21 mouse cellular contexts compared by ENCODE assay signal in the genomic region with DNA sequence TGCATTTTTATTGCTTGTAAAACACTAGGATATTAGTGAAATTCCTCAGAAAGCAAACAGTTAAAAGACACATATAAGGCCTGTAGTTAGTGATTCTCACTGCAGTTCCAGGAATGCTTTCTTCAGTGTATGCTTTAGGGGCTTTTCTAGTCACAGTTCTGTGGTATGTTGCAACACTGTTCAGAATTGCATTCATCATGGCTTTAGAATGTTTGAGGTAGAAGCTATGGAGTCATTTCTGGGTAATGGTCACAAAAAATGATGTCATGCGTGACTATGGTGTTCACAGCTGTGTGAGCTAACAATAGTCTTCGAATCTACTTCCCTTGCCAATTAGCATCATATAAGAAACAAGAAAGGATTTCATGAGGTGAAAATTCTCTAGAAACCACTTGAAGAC.
DNase-seq lines count a peak whose midpoint lies in the region; ATAC-seq and TF ChIP-seq lines count a peak whose summit lies in the region.
"Had no signal": no experiment of that assay in that cellular context is flagged by ENCODE, and none has a peak within 500 bp of the region (broad histone marks: within the 10 kb centered on the region; RNA-seq: fewer than 3 reads in every experiment).

No protein-coding gene starts in this region.

- WGBS in midbrain, embryonic 11.5 days, result 60% methylated on average over 2 of the region's 2 CpGs
- 46% methylated on average over 2 of the region's 2 CpGs for WGBS in midbrain, embryonic 16.5 days

- no peaks in the 10 kb centered on the region for H3K36me3 ChIP-seq in midbrain, embryonic 11.5 days (ENCODE audit: control insufficient read depth, insufficient read depth, low read length)
- H3K36me3 ChIP-seq in midbrain, embryonic 16.5 days (ENCODE audit: control insufficient read depth, insufficient read depth, low read length), result no peaks in the 10 kb centered on the region
- H3K36me3 ChIP-seq: embryonic facial prominence, embryonic 10.5 days; forebrain, embryonic 15.5 days; heart, embryonic 10.5 days had no signal

- CTCF ChIA-PET in Patski (lab: Charles Lee), result no interaction called here

- H3K9me3 ChIP-seq in midbrain, embryonic 11.5 days (ENCODE audit: control insufficient read depth, low read length), result no peaks in the 10 kb centered on the region
- H3K9me3 ChIP-seq in midbrain, embryonic 16.5 days (replicated peaks; ENCODE audit: control insufficient read depth, low read length, poor library complexity, severe bottlenecking), result no peaks in the 10 kb centered on the region
- H3K9me3 ChIP-seq: embryonic facial prominence, embryonic 10.5 days; forebrain, embryonic 15.5 days; heart, embryonic 10.5 days had no signal

- POLR2A ChIA-PET in Patski (lab: Charles Lee), result no interaction called here

- ATAC-seq in midbrain, embryonic 11.5 days (ENCODE audit: low FRiP score), result peak; percentile 64; the same call in 1 of the 2 replicates
- ATAC-seq in midbrain, embryonic 16.5 days, result no peak
- ATAC-seq in Patski, result peak; percentile 93
- ATAC-seq: forebrain, embryonic 15.5 days; inflammation-experienced regulatory T-cells, adult 6 months had no signal

- H3K4me1 ChIP-seq in midbrain, embryonic 11.5 days (ENCODE audit: control insufficient read depth, insufficient read depth, low read length), result no peaks in the 10 kb centered on the region
- H3K4me1 ChIP-seq in midbrain, embryonic 16.5 days (ENCODE audit: control insufficient read depth, insufficient read depth, low read length), result peaks cover 2% of the 10 kb centered on the region; the same call in 1 of the 2 replicates
- H3K4me1 ChIP-seq: embryonic facial prominence, embryonic 10.5 days; forebrain, embryonic 15.5 days; heart, embryonic 10.5 days had no signal

- H3K27me3 ChIP-seq in midbrain, embryonic 11.5 days (ENCODE audit: control insufficient read depth, insufficient read depth, low read length), result no peaks in the 10 kb centered on the region
- no peaks in the 10 kb centered on the region for H3K27me3 ChIP-seq in midbrain, embryonic 16.5 days (ENCODE audit: control insufficient read depth, insufficient read depth, low read depth, low read length)
- H3K27me3 ChIP-seq in Patski, result no peaks in the 10 kb centered on the region
- H3K27me3 ChIP-seq: forebrain, embryonic 15.5 days had no signal

- H3K4me2 ChIP-seq in midbrain, embryonic 11.5 days, result no peak overlapping the region
- H3K4me2 ChIP-seq in midbrain, embryonic 16.5 days (ENCODE audit: low read length), result no peak overlapping the region
- H3K4me2 ChIP-seq: forebrain, embryonic 15.5 days; hindbrain, embryonic 14.5 days had no signal

- TF ChIP-seq CTCF in Patski (IDR thresholded peaks at IDR 0.05), result no peak

- no peak for DNase-seq in midbrain, embryonic 11.5 days (ENCODE audit: low spot score, missing footprints)
- DNase-seq in retina, embryonic 14.5 days (ENCODE audit: low spot score), result peak; percentile 15
- no peak for DNase-seq in retina, postnatal 1 day
- peak; percentile 13 for DNase-seq in Patski (ENCODE audit: low read depth, low spot score)
- no peak for DNase-seq in thymus, postnatal 10 days (ENCODE audit: low spot score in 2 of 2)
- DNase-seq in frontal cortex, adult 2 months (ENCODE audit: extremely low spot score in 1 of 2, low spot score in 1 of 2), result no peak
- DNase-seq: adrenal gland, adult 2 months; adrenal gland, postnatal 25 days; B cell, adult 2 months; cerebellum, adult 2 months; cerebellum, postnatal 10 days; gastrocnemius, postnatal 10 days; heart, adult 18-20 months; heart, postnatal 10 days; heart, postnatal 4 days had no signal

- no peak overlapping the region for H3K4me3 ChIP-seq in midbrain, embryonic 11.5 days (ENCODE audit: low read depth, low read length)
- H3K4me3 ChIP-seq in midbrain, embryonic 16.5 days (ENCODE audit: low read depth, low read length), result no peak overlapping the region
- H3K4me3 ChIP-seq: embryonic facial prominence, embryonic 10.5 days; forebrain, embryonic 15.5 days; heart, embryonic 10.5 days had no signal

- no peak overlapping the region for H3K9ac ChIP-seq in midbrain, embryonic 11.5 days (ENCODE audit: low read length)
- no peak overlapping the region for H3K9ac ChIP-seq in midbrain, embryonic 16.5 days (ENCODE audit: low read depth, low read length)
- H3K9ac ChIP-seq: forebrain, embryonic 15.5 days; hindbrain, embryonic 14.5 days had no signal

- H3K27ac ChIP-seq in midbrain, embryonic 11.5 days (ENCODE audit: low read depth, low read length), result no peak overlapping the region
- no peak overlapping the region for H3K27ac ChIP-seq in midbrain, embryonic 16.5 days (ENCODE audit: low read length)
- H3K27ac ChIP-seq: embryonic facial prominence, embryonic 10.5 days; forebrain, embryonic 15.5 days; heart, embryonic 10.5 days; hindbrain, embryonic 14.5 days had no signal

- in situ Hi-C loops in Patski (cut with MboI; ENCODE audit: low pct_unique_long_range_greater_than_20kb), result no loop called here

Comparison
In these comparisons a context has a peak if more than half of its experiments do, and no peak if none do; other contexts are left out.
1. DNase-seq: peak in retina, embryonic 14.5 days (single experiment) and Patski (single experiment); none in midbrain, embryonic 11.5 days (single experiment), retina, postnatal 1 day (single experiment), thymus, postnatal 10 days (0 of 2) and frontal cortex, adult 2 months (0 of 2).